Mouse (Mus musculus) cerebellum, adult 2 months (tissue): Measurements from ENCODE around the gene Gprc5b. TPM values are rescaled to one million over a fixed set of nuclear protein-coding genes. Genes with fewer than 3 reads are reported as not detected.

Experiments
- DNase-seq, 2 experiments: peaks; one replicate each; pipeline ENCODE4 v3.0.0; 2021
- H3K27ac ChIP-seq: fragments of 200-500 bp; 2 replicates; pipeline ENCODE4 v1.5.1; 2012; ENCODE audit warnings: low read length, control low read depth, inconsistent platforms; ENCODE audit not compliant: insufficient read depth
- H3K27me3 ChIP-seq: fragments of 200-500 bp; 2 replicates; pipeline ENCODE4 v1.6.1; 2012; ENCODE audit warnings: inconsistent platforms, mild to moderate bottlenecking, low read length, moderate library complexity; ENCODE audit not compliant: control insufficient read depth, insufficient read depth
- H3K4me1 ChIP-seq: fragments of 200-500 bp; 2 replicates; pipeline ENCODE4 v1.6.1; 2011; ENCODE audit warnings: low read length; ENCODE audit not compliant: control insufficient read depth, insufficient read depth
- H3K4me3 ChIP-seq: fragments of 200-500 bp; replicated peaks from 2 replicates; pipeline ENCODE3; 2011; ENCODE audit warnings: mild to moderate bottlenecking, low read depth, low read length, control low read depth; ENCODE audit not compliant: insufficient read depth
- CTCF ChIP-seq: fragments of 200-500 bp; IDR thresholded peaks from 2 replicates; pipeline ENCODE4 v1.5.1; 2011; ENCODE audit warnings: low read depth, mild to moderate bottlenecking, control low read depth, low read length, moderate library complexity, borderline replicate concordance; ENCODE audit not compliant: insufficient read depth
- POLR2A ChIP-seq: fragments of 200-500 bp; IDR thresholded peaks from 2 replicates; pipeline ENCODE4 v1.6.1; 2011; ENCODE audit warnings: low read length, control low read depth, borderline replicate concordance; ENCODE audit not compliant: insufficient read depth
- WGBS: fragments of 180-500 bp; shearing (Covaris S2); methylation state at CpG from one replicate; pipeline ENCODE4 v1.1.7; 2018; 5-methylcytosine and 5-hydroxymethylcytosine counted together
- polyA plus RNA-seq: library from polyadenylated mRNA; depleted of rRNA; stranded (reverse); fragments of >200 nt; gene quantifications from 2 replicates; pipeline ENCODE4 v1.2.3, GENCODE M21; 2012

Gene Gprc5b
- polyA plus RNA-seq, 1 experiment: 347 TPM

DNA sequence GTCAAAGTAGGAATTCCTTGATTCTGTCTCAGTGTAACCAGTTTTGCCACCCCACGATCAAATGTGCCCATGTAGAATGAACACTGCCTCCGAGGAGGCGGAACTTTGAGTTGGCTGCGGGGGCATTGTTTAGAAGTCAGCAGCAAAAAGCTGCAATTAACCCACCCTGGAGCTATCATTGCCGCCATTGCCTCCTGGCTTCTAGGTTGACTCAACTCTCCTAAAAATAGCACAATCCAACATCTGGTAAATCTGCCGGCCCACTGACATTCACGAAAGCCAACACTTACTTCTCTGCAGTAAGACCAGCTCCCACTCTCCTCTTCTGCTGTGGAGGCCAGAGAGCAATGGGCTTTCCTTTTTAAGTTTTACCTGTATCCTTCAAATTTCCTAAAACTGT lies 35.8 kb downstream of the Gprc5b start:
- Histone ChIP-seq H3K4me3 (no peak overlapping the region), H3K4me1 (peaks cover 4% of the 10 kb centered on the region), H3K27me3 (no peaks in the 10 kb centered on the region), H3K27ac (no peak overlapping the region)
- TF ChIP-seq CTCF (no peak), POLR2A (no peak)
- no peak for DNase-seq
- 82% methylated on average over 7 of the region's 7 CpGs for WGBS

DNA sequence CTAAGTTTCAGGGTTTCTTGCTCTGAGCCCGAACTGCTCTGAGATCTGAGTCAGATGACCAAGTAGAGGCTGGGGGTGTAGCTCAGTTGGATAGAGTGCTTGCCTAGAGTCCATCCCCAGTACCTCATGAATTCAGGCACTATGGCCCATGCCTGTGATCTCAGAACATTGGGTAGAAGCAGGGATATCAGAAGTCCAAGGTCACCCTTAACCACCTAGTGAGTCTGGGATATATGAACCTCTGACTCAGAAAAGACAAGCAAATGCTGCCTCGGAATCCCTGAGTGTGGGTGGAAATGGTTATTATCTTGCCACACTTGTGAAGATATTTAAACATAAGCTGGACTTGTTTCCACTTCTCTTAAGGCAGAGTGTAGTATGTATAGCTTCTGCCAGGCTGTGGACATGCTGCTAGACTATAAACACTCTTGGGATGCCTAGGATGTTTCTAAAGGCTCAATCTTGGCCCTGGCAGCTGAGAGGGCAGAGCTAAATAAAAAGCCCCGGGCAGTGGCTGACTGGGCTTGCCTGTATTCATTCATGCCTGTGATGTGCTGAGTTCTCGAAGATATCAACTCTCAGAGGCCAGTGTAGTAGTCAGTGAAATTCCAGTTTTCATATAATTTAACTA lies 38.3 kb downstream of the Gprc5b start:
- DNase-seq: no peak
- H3K27me3 ChIP-seq: no peaks in the 10 kb centered on the region
- H3K27ac ChIP-seq: no peak overlapping the region
- TF ChIP-seq POLR2A (no peak), CTCF (no peak)
- no peak overlapping the region for H3K4me3 ChIP-seq
- 71% methylated on average over 4 of the region's 4 CpGs for WGBS
- peaks cover 11% of the 10 kb centered on the region for H3K4me1 ChIP-seq

DNA sequence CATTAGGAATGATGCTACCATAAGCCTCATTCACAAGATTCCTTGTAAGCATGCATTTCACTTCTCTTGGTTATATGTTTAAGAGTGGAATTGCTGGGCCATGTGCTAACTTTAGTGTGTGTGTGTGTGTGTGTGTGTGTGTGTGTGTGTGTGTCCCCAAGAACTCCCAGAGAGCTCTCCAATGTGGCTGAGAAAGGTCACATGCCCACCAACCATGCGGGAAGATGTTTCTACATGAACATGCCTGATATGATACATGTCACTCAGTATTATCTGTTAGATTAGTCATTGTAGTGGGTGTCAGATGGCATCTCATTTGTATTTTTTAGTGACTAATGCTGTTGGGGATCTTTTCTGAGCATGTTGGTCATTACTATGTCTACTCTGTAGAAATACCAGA lies 40.0 kb downstream of the Gprc5b start:
- Histone ChIP-seq H3K27ac (no peak overlapping the region), H3K27me3 (no peaks in the 10 kb centered on the region), H3K4me3 (no peak overlapping the region), H3K4me1 (peaks cover 11% of the 10 kb centered on the region)
- no peak for DNase-seq
- WGBS: 100% methylated on average over 1 of the region's 1 CpGs
- TF ChIP-seq CTCF (no peak), POLR2A (no peak)

DNA sequence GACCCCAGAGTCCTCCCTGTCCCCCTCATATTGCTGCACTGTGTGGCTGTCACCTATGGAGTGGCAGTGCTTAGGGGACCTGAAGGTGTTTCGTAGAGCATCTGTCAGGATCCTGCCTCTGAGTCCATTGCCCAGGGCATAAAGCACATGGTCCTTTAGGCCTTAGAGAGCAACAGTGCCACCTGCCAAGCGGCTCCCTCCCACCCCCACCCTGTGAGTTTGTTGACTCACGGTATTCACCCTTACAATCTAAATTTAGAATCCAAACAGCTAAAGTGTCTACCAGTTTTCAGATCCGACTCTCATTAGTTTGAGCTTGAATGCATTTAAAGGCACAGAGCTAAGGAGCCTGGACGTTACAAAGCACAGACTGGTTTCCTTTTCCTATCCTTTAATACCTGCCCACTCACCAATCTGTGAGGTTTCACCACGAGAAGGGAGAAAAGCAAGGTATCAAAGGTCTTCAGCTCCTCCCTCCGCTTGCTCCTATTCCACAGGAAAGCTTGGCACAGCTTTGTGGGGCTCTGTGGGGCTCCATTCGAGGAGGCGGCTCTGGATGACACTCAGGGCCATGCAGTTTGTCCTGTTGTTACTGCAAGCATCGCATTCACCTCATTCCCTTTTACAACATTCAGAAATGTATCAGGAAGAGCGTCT lies 41.3 kb downstream of the Gprc5b start:
- Histone ChIP-seq H3K27ac (peak overlapping the region; percentile 52; the same call in 1 of the 2 replicates), H3K4me3 (no peak overlapping the region), H3K27me3 (no peaks in the 10 kb centered on the region), H3K4me1 (peaks cover 11% of the 10 kb centered on the region)
- DNase-seq: no peak
- 18% methylated on average over 11 of the region's 11 CpGs for WGBS
- TF ChIP-seq CTCF: no peak
- TF ChIP-seq POLR2A: no peak

DNA sequence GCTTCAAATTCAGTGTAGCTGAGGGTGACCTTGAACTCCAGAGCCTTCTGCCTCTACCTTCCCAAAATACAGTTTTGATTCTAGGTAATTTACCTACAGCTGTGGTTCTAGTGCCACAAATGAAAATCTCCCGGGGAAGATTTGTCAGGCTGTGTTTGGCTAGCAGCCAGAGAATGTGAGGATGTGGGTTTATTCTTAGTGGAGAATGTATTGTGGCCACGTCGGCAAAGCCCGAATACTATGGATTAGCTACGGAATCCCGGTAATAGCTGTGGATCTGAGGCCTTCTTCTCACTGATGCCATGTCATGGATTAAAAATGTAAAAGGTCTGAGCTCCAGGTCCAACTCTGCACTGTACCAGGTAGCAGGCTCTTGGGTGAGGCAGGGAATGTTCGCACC lies 45.3 kb downstream of the Gprc5b start:
- TF ChIP-seq CTCF (no peak), POLR2A (no peak)
- Histone ChIP-seq H3K27ac (no peak overlapping the region), H3K4me3 (no peak overlapping the region), H3K4me1 (peaks cover 11% of the 10 kb centered on the region), H3K27me3 (no peaks in the 10 kb centered on the region)
- 63% methylated on average over 7 of the region's 7 CpGs for WGBS
- DNase-seq: no peak

DNA sequence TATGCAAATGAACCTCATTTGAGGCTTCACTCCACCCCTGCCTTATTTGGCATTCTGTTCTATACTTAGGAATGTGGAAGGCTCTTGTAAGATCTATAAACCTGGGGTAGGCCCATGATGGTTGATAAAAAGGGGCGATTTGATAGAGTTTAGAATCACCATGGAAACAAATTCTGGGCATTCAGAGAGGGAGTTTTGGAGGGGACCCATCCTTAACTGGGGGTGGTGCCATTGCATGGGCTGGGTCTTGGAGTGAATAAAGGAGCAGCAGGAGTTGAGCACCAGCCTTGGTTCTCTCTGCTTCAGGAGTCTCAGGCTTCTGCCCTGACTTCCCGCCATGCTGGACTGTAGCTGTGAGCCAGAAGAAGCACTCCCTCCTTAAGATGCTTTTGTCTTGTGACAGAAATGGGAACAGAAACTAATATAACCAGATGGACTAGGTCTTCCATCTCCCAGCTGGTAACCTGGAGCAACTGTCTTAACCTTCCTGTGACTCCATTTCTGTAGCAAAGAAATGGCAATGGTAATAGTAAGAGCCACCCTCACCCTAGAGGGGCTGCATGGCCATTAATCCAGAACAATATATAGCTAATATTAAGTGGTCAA lies 46.2 kb downstream of the Gprc5b start:
- Histone ChIP-seq H3K4me1 (peaks cover 6% of the 10 kb centered on the region), H3K27me3 (no peaks in the 10 kb centered on the region), H3K27ac (no peak overlapping the region), H3K4me3 (no peak overlapping the region)
- 56% methylated on average over 2 of the region's 2 CpGs for WGBS
- DNase-seq: no peak
- TF ChIP-seq CTCF: no peak
- no peak for TF ChIP-seq POLR2A

DNA sequence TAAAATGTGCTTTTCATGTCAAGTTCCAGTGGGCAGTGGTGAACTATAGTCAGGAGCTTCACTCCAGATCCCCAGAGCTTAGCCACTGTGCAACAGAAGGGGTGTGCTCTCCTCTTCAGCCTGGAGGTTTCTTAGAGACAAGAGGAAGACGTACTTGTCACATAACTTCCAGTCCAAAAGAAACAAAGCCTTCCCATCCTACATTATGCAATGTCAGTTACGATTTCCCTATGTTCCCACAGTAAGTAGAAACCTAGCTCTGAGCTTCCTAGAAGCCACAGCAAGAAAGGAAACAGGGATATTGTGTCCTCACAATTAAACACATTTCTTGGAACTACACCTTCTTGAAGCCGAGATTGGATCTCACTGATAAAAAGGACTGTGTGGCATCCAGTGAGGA lies 47.8 kb downstream of the Gprc5b start:
- no peak for DNase-seq
- WGBS: 80% methylated on average over 3 of the region's 3 CpGs
- no peak for TF ChIP-seq POLR2A
- no peak for TF ChIP-seq CTCF
- no peak overlapping the region for H3K4me3 ChIP-seq
- no peaks in the 10 kb centered on the region for H3K27me3 ChIP-seq
- H3K27ac ChIP-seq: no peak overlapping the region
- H3K4me1 ChIP-seq: no peaks in the 10 kb centered on the region

DNA sequence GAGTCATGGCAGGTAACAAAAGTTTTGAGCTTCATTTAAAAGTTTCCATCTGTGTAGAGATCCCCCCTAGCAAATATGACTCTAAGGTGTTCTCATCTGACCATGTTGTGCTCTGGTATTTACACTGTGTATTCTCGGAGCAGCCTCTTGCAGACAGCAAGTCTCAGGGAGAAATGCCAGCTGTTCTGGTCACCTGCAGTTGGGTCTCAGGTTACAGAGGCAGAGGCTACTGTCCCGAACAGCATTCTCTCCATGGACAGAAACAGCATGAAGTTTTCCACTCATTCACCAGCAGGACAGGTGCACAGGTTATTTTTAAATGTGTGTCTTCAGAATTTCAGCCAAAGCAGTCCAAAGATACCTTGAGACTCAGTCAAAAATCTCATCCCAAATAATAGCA lies 50.1 kb downstream of the Gprc5b start:
- H3K27ac ChIP-seq: no peak overlapping the region
- H3K4me3 ChIP-seq: no peak overlapping the region
- TF ChIP-seq POLR2A (no peak), CTCF (no peak)
- H3K27me3 ChIP-seq: no peaks in the 10 kb centered on the region
- H3K4me1 ChIP-seq: no peaks in the 10 kb centered on the region
- DNase-seq: no peak
- 42% methylated on average over 2 of the region's 2 CpGs for WGBS
